Mouse (Mus musculus): ENCODE measurements at regions not wholly inside any gene's neighbourhood (a gene's known extent, or its start where the extent isn't known, plus 50 kb on each side); places are given as distances from the start of the nearest gene placed in this dataset.

- Histone ChIP-seq H3K79me2 (ENCODE audit: control insufficient read depth, insufficient read depth) (no peaks in the 10 kb centered on the region), H3ac (ENCODE audit: control insufficient read depth, insufficient read length, low read depth) (no peak overlapping the region), H3K36me3 (ENCODE audit: control insufficient read depth, insufficient read depth) (no peaks in the 10 kb centered on the region), H3K4me3 (ENCODE audit: insufficient read depth, poor library complexity, severe bottlenecking) (no peak overlapping the region), H3K79me3 (ENCODE audit: low read depth) (no peaks in the 10 kb centered on the region), H3K27me3 (ENCODE audit: control insufficient read depth, insufficient read depth, insufficient read length) (no peaks in the 10 kb centered on the region)
- TF ChIP-seq MYOD1 (IDR thresholded peaks at IDR 0.05; ENCODE audit: control insufficient read depth, insufficient read length, low read depth), result peak; percentile 17
- TF ChIP-seq CEBPB (IDR thresholded peaks at IDR 0.05; ENCODE audit: low read depth), result no peak
- TF ChIP-seq MYOG (IDR thresholded peaks at IDR 0.05; ENCODE audit: control insufficient read depth, extremely low read depth, insufficient read length), result no peak
- TF ChIP-seq USF1 (IDR thresholded peaks at IDR 0.05; ENCODE audit: low read depth), result peak; percentile 27
- TF ChIP-seq MAX (IDR thresholded peaks at IDR 0.05), result peak; percentile 14
- TF ChIP-seq FOSL1 (IDR thresholded peaks at IDR 0.05; ENCODE audit: insufficient read depth, low read length, poor library complexity, severe bottlenecking), result no peak
- TF ChIP-seq CTCF (IDR thresholded peaks at IDR 0.05; ENCODE audit: control insufficient read depth, insufficient read depth, insufficient read length), result no peak
These were observed 209.8 kb upstream of the Igfbp3 start for GRCm38 (mm10) chr11:7423276-7424081.

DNA sequence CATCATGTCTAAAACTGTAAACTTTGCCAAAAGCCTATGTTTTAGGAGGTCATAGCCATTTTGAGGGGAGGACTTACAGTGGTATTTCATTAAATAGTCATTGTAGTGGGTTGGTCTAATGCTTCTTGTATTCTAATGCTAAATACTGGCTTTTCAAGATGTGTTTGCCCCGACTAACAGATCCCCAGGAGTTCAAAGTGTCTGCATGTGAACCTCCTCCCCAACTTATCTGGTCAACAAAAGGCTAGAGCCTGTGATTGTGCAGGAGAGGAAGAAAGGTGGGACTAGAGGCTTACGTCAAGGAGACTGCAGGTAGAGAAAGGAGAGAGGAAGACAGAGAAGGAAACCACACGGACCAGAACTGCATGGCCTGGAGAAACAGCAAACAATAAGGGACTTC lies 198.9 kb upstream of the Igfbp3 start:
- Histone ChIP-seq H3ac (ENCODE audit: control insufficient read depth, insufficient read length, low read depth) (no peak overlapping the region), H3K79me2 (ENCODE audit: control insufficient read depth, insufficient read depth) (no peaks in the 10 kb centered on the region), H3K36me3 (ENCODE audit: control insufficient read depth, insufficient read depth) (no peaks in the 10 kb centered on the region), H3K27me3 (ENCODE audit: control insufficient read depth, insufficient read depth, insufficient read length) (no peaks in the 10 kb centered on the region), H3K4me3 (ENCODE audit: insufficient read depth, poor library complexity, severe bottlenecking) (no peak overlapping the region), H3K79me3 (ENCODE audit: low read depth) (no peaks in the 10 kb centered on the region)
- no peak for TF ChIP-seq USF1 (IDR thresholded peaks at IDR 0.05; ENCODE audit: low read depth)
- no peak for TF ChIP-seq MYOG (IDR thresholded peaks at IDR 0.05; ENCODE audit: control insufficient read depth, extremely low read depth, insufficient read length)
- no peak for TF ChIP-seq CTCF (IDR thresholded peaks at IDR 0.05; ENCODE audit: control insufficient read depth, insufficient read depth, insufficient read length)
- no peak for TF ChIP-seq CEBPB (IDR thresholded peaks at IDR 0.05; ENCODE audit: low read depth)
- no peak for TF ChIP-seq MAX (IDR thresholded peaks at IDR 0.05)
- TF ChIP-seq MYOD1 (IDR thresholded peaks at IDR 0.05; ENCODE audit: control insufficient read depth, insufficient read length, low read depth), result no peak
- TF ChIP-seq FOSL1 (IDR thresholded peaks at IDR 0.05; ENCODE audit: insufficient read depth, low read length, poor library complexity, severe bottlenecking), result no peak

GRCm38 (mm10) chr11:7408992-7409391 lies 195.3 kb upstream of the Igfbp3 start:
- TF ChIP-seq CTCF (IDR thresholded peaks at IDR 0.05; ENCODE audit: control insufficient read depth, insufficient read depth, insufficient read length) (no peak), MYOD1 (IDR thresholded peaks at IDR 0.05; ENCODE audit: control insufficient read depth, insufficient read length, low read depth) (peak; percentile 59)
- Histone ChIP-seq H3K4me3 (ENCODE audit: insufficient read depth, poor library complexity, severe bottlenecking) (no peak overlapping the region), H3K27me3 (ENCODE audit: control insufficient read depth, insufficient read depth, insufficient read length) (no peaks in the 10 kb centered on the region), H3K79me3 (ENCODE audit: low read depth) (no peaks in the 10 kb centered on the region), H3K79me2 (ENCODE audit: control insufficient read depth, insufficient read depth) (no peaks in the 10 kb centered on the region), H3ac (ENCODE audit: control insufficient read depth, insufficient read length, low read depth) (no peak overlapping the region), H3K36me3 (ENCODE audit: control insufficient read depth, insufficient read depth) (no peaks in the 10 kb centered on the region)

GRCm38 (mm10) chr11:7404666-7405065 lies 190.9 kb upstream of the Igfbp3 start:
- Histone ChIP-seq H3ac (ENCODE audit: control insufficient read depth, insufficient read length, low read depth) (no peak overlapping the region), H3K36me3 (ENCODE audit: control insufficient read depth, insufficient read depth) (no peaks in the 10 kb centered on the region), H3K79me2 (ENCODE audit: control insufficient read depth, insufficient read depth) (no peaks in the 10 kb centered on the region), H3K27me3 (ENCODE audit: control insufficient read depth, insufficient read depth, insufficient read length) (no peaks in the 10 kb centered on the region), H3K4me3 (ENCODE audit: insufficient read depth, poor library complexity, severe bottlenecking) (no peak overlapping the region), H3K79me3 (ENCODE audit: low read depth) (no peaks in the 10 kb centered on the region)
- no peak for TF ChIP-seq MAX (IDR thresholded peaks at IDR 0.05)
- no peak for TF ChIP-seq MYOG (IDR thresholded peaks at IDR 0.05; ENCODE audit: control insufficient read depth, extremely low read depth, insufficient read length)
- no peak for TF ChIP-seq CTCF (IDR thresholded peaks at IDR 0.05; ENCODE audit: control insufficient read depth, insufficient read depth, insufficient read length)
- TF ChIP-seq MYOD1 (IDR thresholded peaks at IDR 0.05; ENCODE audit: control insufficient read depth, insufficient read length, low read depth), result no peak
- no peak for TF ChIP-seq CEBPB (IDR thresholded peaks at IDR 0.05; ENCODE audit: low read depth)
- no peak for TF ChIP-seq USF1 (IDR thresholded peaks at IDR 0.05; ENCODE audit: low read depth)
- TF ChIP-seq FOSL1 (IDR thresholded peaks at IDR 0.05; ENCODE audit: insufficient read depth, low read length, poor library complexity, severe bottlenecking), result no peak

DNA sequence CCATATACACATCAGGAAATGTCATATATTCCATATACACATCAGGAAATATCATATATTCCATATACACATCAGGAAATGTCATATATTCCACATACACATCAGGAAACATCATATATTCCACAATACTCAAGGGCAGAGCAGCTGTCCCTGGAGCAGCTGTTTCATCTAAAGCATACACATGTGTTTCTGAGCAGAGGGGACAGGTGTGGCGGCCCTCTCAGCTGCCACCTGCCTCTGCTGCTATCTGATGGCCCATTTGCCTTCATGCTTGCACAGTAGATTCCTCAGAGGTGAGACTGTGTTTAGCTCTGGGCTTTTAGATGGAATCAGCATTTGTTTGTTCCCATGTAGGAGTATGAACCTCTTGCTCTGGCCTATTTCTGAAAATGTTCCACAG lies 158.1 kb upstream of the Igfbp3 start:
- Histone ChIP-seq H3K4me3 (ENCODE audit: insufficient read depth, poor library complexity, severe bottlenecking) (no peak overlapping the region), H3ac (ENCODE audit: control insufficient read depth, insufficient read length, low read depth) (no peak overlapping the region), H3K36me3 (ENCODE audit: control insufficient read depth, insufficient read depth) (no peaks in the 10 kb centered on the region), H3K79me2 (ENCODE audit: control insufficient read depth, insufficient read depth) (no peaks in the 10 kb centered on the region), H3K79me3 (ENCODE audit: low read depth) (no peaks in the 10 kb centered on the region), H3K27me3 (ENCODE audit: control insufficient read depth, insufficient read depth, insufficient read length) (no peaks in the 10 kb centered on the region)
- TF ChIP-seq FOSL1 (IDR thresholded peaks at IDR 0.05; ENCODE audit: insufficient read depth, low read length, poor library complexity, severe bottlenecking) (no peak), CEBPB (IDR thresholded peaks at IDR 0.05; ENCODE audit: low read depth) (no peak), USF1 (IDR thresholded peaks at IDR 0.05; ENCODE audit: low read depth) (no peak), MYOG (IDR thresholded peaks at IDR 0.05; ENCODE audit: control insufficient read depth, extremely low read depth, insufficient read length) (no peak), MYOD1 (IDR thresholded peaks at IDR 0.05; ENCODE audit: control insufficient read depth, insufficient read length, low read depth) (no peak), CTCF (IDR thresholded peaks at IDR 0.05; ENCODE audit: control insufficient read depth, insufficient read depth, insufficient read length) (no peak), MAX (IDR thresholded peaks at IDR 0.05) (no peak)
